Mouse (Mus musculus): ENCODE results near the gene Slc25a34. TPM values are rescaled to one million over a fixed set of nuclear protein-coding genes. Genes with fewer than 3 reads are reported as not detected.
A peak's percentile ranks its signal among the peaks of the same experiment; 100 is the strongest.

Gene Slc25a34
- total RNA-seq, 2 experiments from 2014 or later = 1.8 to 3.2 TPM

DNA sequence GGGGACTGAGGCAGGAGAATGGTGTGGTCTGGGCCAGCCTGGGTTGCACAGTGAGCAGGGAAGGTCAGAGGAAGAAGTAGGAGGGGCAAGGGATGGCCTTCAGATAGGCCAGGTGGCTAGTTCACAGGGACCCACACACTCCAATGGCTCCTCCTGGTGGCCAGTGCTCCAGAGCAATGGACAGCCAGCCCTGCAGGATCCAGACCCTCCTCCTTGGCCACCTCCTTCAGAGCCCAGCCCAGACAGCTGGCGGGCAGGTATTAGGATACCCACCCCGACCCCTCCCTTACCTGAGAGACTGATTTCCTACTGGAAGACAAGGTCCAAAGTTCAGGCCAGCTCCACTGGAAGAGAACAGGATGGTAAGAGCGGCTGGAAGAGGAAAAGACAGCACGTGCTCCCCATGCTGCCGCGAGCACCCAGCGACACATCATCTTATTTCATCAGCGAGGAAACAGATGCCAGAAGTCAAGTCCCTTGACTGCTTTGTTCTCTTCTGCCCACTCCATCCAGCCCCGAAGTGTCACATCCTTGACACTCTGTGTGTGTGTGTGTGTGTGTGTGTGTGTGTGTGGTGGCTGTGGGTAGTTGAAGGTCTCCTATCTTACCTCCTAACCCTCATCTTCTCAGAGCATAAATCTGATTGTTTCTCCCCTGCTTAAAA lies 27.9 kb downstream of the Slc25a34 start:
- no peak for DNase-seq (ENCODE audit: extremely low spot score in 1 of 2, low spot score in 1 of 2)

DNA sequence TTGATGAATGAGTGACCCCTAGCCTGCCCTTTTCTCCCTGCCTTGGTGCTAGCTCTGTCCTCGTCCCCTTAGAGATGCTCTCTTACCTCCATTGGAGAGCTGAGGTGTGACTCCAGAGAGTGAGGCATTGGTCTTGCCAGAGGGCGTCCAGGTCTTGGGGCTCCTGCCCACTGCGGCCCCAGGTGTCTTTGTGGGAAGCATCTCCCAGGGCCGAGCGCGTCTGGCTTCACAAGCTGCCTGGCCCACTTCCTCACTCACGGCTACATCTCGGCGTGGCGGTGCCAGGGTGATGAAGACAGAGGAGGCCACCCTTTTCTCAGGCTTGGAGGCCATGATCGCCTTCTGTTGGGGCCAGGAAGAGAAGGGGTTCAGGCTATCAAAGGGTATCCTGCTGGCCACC lies 28.5 kb downstream of the Slc25a34 start:
- DNase-seq (ENCODE audit: extremely low spot score in 1 of 2, low spot score in 1 of 2) = no peak

DNA sequence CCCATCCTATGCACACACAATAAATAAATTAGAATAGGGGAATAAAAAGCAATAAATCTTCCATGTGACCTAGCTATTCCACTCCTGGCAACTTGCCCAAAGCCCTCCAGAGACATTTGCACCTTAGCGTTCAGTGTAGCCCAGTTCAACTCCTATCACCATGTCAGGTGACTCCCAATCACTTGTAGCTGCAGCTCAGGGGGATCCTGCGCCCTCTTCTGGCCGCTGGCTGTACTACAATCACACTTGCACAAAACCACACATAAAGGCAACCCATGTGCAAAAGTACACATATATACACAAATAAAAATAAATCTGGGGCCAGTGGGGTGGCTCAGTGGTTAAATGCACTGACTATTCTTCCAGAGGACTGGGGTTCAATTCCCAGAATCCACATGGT lies 32.1 kb downstream of the Slc25a34 start:
- DNase-seq (ENCODE audit: extremely low spot score in 1 of 2, low spot score in 1 of 2) = peak in 1 of 2 experiments; percentile 30

DNA sequence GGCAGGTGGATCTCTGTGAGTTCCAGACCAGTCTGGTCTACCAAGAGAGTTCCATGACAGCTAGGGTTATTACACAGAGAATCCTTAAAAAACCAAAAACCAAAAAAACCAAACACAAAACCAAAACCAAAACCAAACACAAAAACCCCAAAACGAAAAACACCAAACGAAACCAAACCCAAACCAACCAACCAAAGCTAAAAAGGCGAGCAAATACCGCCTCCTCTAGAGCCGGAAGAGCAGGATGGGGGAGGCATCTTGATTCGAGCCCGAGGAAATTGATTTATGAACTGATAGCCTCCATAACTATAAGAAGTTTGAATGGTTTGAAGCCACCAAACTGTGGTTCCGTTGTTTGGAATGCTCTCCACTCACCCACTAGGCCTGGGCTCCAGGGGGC lies 39.7 kb downstream of the Slc25a34 start:
- no peak for DNase-seq (ENCODE audit: extremely low spot score in 1 of 2, low spot score in 1 of 2)

DNA sequence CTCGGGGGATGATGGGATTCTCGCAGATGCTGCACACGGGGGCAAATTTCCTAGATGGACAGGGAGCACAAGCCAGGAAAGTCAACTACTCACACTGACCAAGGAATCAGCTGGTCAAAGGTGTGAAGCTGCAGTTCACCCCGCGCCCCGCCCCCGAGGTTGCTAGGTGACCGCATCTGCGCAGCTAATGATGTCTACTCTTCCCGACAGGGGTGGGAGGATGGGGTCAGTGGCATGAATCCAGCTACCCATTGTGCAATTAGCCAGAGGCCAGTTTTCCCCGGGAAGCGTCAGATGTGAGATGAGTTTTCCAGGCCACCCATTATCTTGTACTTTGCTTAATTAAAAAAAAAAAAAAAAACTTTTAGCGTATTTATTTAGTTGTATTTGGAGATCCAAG lies 42.6 kb downstream of the Slc25a34 start:
- no peak for DNase-seq (ENCODE audit: extremely low spot score in 1 of 2, low spot score in 1 of 2)

DNA sequence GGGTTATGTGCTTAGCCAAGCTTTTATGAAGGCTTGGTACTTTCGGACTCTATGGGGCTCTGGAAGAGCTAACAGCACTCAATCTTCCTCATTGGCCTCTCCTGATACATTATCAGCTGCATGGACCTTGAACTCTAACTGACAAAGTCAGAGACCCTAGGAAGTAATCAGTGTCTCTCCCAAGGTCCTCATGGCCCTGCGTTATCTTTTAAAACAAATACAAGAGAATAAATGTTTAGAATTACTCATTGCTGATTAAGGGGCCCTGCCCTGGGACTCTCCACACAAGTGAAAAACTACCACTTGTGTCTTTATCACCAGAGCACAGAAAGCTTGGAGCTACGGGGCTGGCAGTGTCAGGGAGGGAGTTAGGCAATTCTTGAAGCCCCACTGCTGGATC lies 44.8 kb downstream of the Slc25a34 start:
- no peak for DNase-seq (ENCODE audit: extremely low spot score in 1 of 2, low spot score in 1 of 2)

DNA sequence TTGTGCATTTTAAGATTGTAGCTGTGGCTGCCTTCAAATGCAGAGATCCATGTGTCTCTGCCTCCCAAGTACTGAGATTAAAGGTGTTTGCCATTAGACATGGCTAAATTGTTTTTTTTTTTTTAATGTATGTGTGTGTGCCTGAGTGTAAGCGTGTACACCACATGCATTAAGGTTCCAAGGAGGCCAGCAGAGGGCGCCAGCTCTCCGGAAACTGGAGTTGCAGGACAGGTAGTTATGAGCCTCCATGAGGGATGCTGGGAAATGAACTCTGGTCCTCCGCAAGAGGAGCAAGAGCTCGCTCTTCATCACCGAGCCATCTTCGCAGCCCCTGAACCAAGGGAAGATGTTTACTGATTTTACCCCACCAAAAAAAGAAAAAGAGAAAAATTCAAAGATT lies 46.7 kb downstream of the Slc25a34 start:
- DNase-seq (ENCODE audit: extremely low spot score in 1 of 2, low spot score in 1 of 2) = no peak

DNA sequence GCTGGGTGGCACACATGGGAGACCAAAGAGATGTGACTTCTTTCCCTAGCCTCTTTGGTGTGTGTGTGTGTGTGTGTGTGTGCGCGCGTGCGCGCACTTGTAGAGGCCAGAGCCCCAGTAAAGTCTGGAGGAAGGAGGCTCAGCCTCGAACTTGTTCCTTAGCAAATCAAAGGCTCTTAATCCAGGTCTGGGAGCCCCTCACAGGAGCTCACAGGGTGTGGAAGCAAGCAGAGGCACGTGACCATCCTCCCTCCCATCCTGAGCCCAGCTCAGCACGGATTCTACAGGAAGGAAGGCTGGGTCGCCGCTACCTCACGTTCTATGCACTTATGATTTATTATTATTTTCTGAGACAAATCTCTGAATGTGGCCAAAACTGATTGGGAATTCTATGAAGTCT lies 47.2 kb downstream of the Slc25a34 start:
- DNase-seq (ENCODE audit: extremely low spot score in 1 of 2, low spot score in 1 of 2) = no peak

DNA sequence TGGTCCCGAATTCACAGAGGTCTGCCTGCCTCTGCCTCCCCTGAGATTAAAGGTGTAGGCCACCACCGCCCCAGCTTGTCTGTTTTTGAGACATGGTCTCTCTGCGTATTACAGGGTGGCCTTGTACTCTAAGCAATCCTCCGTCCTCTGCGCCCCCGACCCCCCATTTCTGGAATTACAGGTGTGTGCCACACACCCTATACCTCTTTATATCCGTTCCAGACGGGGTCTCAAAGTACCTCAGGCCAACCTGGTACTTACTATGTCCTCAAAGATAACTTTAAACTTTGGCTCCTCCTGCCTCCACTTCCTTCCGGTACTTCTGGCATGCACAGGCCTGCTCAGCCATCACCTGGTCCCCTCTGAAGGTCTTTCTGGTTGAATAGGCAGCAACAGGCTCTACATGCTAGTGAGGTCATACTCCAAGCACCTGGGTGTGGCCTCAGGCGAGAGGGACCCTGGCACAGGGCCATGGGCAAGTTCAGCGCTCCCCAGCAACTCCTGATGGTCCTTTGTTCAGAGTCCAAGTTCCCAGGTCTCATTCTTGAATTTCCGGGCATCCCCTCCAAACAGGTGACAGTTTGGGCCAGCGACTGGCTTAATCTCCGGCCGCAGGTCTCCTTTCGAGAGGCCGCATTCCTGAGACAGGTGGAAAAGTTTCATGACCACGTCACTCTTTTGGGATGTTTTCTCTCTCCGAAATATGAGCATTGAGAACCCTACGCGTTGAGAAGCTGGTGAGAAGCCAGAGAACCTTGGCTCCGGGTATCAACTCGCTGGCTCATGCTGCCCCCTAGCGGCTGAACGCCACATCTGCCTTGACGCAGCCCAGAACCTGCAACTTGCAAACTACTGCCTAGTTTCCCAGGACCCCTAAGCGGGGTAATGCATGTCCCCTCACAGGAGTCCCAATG lies 48.6 kb downstream of the Slc25a34 start:
- DNase-seq (ENCODE audit: extremely low spot score in 1 of 2, low spot score in 1 of 2) = peak; percentile 82 to 95

DNA sequence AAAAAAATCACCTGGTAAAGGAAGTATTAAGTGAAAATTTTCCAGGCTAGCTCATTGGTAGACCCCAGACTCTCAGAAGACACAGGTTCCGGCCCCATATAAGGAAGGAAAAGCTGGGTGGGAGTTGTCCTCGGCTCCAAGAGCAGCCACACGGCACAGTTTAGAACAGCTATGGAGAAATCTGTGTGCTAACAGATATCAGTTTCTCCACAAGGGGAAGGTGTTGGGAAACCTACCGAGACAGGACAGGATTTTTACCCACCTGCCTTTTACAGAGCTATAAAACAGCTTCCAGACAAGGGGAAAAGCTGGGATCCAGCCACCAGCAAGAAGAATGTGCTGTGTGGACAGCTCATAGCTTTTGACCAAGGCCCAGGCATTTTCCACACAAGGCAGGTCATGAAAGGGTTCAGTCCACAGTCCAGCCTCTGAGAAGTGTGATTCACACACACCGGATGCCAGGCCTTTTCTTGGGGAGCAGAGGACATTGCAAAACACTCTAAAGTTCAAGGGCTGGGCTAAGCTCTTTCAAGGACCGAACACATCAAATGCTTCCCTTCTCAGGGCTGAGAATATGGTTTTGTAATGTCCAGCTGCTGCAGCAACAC lies 50.2 kb downstream of the Slc25a34 start:
- DNase-seq (ENCODE audit: extremely low spot score in 1 of 2, low spot score in 1 of 2) = no peak

DNA sequence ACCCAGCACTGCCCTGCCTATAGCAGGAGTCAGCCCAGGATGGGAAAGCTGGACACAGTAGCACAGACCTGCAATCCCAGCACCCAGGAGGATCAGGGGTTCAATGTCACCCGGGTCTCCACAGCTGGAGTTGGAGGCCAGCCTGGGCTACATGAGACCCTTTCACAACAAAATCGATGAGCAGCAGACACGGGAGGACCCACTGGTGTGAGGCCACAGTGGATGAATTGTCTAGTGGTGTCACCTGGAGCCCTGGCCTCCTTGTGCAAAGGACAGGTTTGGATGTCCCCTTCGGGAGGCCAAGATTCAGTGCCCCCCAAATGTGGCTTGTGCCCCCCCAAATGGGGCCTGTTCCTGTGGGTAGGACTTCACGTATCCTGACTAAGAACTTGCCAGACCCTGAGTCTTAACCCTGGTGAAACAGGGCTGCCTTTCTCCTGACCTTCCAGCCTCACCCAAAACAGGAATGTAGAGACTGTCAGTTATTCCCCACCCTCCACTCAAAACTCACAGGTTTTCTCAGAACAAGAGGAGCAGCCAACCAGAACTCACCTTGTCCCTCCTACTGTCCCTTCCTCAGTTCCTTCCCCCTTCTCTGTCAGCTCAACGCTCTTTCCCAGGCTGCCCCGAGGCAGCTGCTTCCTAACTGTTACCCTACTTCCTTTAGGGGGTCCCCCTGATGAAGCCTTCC lies 50.8 kb downstream of the Slc25a34 start:
- no peak for DNase-seq (ENCODE audit: extremely low spot score in 1 of 2, low spot score in 1 of 2)

DNA sequence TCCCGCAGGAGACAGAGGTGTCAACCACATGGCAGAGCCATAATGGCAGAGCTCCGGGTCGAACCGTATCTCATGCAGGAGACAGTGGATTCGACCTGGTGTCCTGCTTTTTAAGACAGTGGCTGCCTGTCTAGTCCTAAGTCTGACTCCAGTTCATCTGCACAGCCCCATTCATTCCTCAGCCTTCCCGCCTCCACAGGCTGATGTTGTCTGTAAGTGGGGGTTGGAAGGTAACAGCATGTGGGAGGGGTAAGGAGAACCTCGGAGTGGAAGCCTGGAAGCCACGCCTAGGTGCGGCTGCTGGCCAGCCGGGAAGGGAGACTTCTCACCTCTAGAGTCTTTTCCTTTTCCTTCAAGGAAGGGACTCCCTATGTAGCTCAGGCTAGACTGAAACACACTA lies 51.7 kb downstream of the Slc25a34 start:
- no peak for DNase-seq (ENCODE audit: extremely low spot score in 1 of 2, low spot score in 1 of 2)

DNA sequence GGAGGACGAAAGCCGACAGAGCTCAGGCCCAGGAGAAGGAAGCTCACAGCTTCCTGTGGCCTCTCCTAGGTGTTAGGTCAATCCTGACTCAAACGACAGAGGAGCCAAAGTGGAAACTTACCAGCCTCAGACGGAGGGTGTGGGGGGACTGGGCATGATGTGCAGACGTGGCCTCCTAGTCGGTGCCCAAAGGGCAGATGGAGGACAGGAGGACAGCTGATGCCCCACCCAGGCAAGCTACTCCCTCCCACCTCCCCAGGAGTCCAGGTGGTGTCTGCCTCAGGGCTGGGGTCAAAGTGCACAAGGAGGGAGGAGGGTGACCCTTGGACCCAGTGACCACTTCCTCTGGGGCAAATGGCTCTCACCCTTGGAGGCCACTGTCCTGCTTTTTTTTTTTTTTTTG lies 52.3 kb downstream of the Slc25a34 start:
- DNase-seq (ENCODE audit: extremely low spot score in 1 of 2, low spot score in 1 of 2) = no peak

DNA sequence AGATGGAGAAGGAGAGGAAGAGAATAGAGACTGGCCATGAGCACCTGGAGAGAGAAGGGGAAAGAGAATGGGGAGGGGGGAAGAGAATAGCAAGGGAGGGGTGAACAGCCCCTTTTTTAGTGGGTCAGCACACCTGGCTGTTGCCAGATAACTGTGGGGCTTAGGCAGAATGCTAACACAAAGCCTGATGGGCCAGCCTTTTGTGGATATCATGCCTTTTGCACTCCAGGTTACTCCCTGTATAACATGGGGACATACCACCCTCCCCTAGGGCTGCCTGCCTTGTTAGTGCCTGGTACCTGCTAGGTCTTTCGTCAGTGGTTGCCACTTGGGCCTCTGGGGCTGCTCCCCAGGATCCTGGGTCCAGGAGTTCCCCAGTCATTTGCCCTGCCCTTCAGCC lies 52.8 kb downstream of the Slc25a34 start:
- no peak for DNase-seq (ENCODE audit: extremely low spot score in 1 of 2, low spot score in 1 of 2)

DNA sequence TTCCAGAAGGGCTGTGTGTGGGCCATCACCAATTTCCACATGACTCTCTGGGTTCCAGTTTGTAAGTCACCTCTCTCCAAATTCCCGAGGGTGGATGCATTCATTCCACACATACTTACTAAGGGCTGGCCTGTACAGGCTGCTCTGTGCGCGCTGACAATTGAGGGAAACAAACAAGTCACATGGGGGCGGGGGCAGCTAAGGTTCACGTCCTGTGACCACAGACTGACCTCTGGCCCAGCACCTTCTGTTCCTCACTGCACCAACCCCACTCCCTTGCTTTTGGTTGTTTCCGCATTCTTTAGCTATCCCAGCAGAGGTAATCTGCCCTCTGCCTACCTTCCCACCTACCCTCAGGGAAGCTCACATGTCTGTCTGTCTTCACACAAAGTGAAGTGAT lies 53.6 kb downstream of the Slc25a34 start:
- no peak for DNase-seq (ENCODE audit: extremely low spot score in 1 of 2, low spot score in 1 of 2)

DNA sequence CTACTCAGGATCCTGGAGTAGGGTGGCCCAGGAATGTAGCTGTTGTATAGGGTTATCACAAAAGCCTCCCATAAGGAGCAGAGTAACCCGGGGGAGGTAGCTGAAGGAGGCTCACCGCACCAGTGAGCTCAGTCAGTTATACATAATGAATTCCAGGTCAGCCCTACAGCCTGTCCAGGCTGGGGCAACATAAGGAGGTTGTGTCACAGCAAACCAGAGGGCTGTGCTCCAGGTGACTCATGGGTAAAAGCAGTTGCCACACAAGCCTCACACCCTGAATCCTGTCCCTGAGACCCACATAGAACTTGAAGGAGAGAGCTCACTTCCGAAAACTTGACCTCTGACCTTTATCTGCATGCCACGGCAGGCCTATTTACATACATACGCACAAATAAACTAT lies 54.7 kb downstream of the Slc25a34 start:
- DNase-seq (ENCODE audit: extremely low spot score in 1 of 2, low spot score in 1 of 2) = no peak

Other genes starting within 250 kb of the Slc25a34 start
- under 1 TPM in 1 of 2 experiments, not detected in 1; 0.23 TPM for gene Clcnka, start 225.1 kb downstream of the Slc25a34 start, total RNA-seq (2021)
- gene Clcnkb, start 207.8 kb downstream of the Slc25a34 start, total RNA-seq (2021) = not detected
- not detected for gene Hspb7, start 203.0 kb downstream of the Slc25a34 start, total RNA-seq (2021)
- 1 to 10 TPM; 3.5 to 4.7 TPM for gene Srarp, start 187.7 kb downstream of the Slc25a34 start, total RNA-seq (2021)
- gene Zbtb17, start 179.2 kb downstream of the Slc25a34 start, total RNA-seq (2021) = 10 to 100 TPM; 32.2 to 33.6 TPM
- 10 to 100 TPM; 51.6 to 67.6 TPM for gene Spen, start 85.2 kb downstream of the Slc25a34 start, total RNA-seq (2021)
- 1 to 10 TPM; 1.3 to 1.5 TPM for gene Fblim1, start 17.7 kb downstream of the Slc25a34 start, total RNA-seq (2021)
- under 1 TPM; 0.44 to 0.45 TPM for gene Tmem82, start 5.2 kb downstream of the Slc25a34 start, total RNA-seq (2021)
- 10 to 100 TPM; 59.1 to 69.1 TPM for gene Plekhm2, start 41.1 kb upstream of the Slc25a34 start, total RNA-seq (2021)
- gene Rsc1a1, start 61.8 kb upstream of the Slc25a34 start, total RNA-seq (2021) = 1 to 10 TPM in 1 of 2 experiments, not detected in 1; 2.2 TPM
- gene Ddi2, start 99.6 kb upstream of the Slc25a34 start, total RNA-seq (2021) = 10 to 100 TPM; 39.7 TPM
- gene Agmat, start 122.9 kb upstream of the Slc25a34 start, total RNA-seq (2021) = not detected
- gene Dnajc16, start 167.1 kb upstream of the Slc25a34 start, total RNA-seq (2021) = 10 to 100 TPM; 41.5 to 42.0 TPM
- 10 to 100 TPM; 21.6 to 23.4 TPM for gene Casp9, start 169.8 kb upstream of the Slc25a34 start, total RNA-seq (2021)
- not detected for gene Cela2a, start 202.3 kb upstream of the Slc25a34 start, total RNA-seq (2021)
- gene Ctrc, start 222.5 kb upstream of the Slc25a34 start, total RNA-seq (2021) = not detected